Mouse (Mus musculus): ENCODE results near the gene Fam222a. TPM values are rescaled to one million over a fixed set of nuclear protein-coding genes. Genes with fewer than 3 reads are reported as not detected.

The Fam222a gene
- polyA plus RNA-seq, 1 experiment from 2014 or later: 5.7 TPM

DNA sequence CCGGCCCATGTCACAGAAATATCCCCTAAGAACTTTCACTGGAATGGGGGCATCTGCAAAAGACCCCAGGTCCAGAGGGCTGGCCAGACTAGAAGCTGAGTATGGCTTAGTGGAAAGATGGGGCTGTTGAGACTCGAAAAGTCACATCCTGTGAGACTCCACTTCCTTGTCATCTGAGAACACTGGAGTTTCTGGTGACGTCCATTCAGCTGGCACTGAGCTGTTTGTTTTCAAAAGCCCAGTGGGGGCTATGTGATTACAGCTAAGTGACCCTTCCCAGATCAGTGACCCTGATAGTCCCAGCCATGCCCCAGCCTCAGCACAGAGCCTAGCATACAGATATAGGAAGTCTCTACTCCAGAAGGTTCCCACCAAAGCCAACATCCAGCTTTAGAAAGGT lies 83.6 kb downstream of the Fam222a start:
- H3K4me1 ChIP-seq (ENCODE audit: control insufficient read depth, insufficient read depth, low read length): peaks cover 11% of the 10 kb centered on the region
- H3K27me3 ChIP-seq (ENCODE audit: control insufficient read depth, insufficient read depth, low read length): peaks cover 8% of the 10 kb centered on the region
- no peak for ATAC-seq (ENCODE audit: low FRiP score, low TSS enrichment)
- no peaks in the 10 kb centered on the region for H3K9me3 ChIP-seq (ENCODE audit: control insufficient read depth, low read length)
- no peak overlapping the region for H3K9ac ChIP-seq (replicated peaks; ENCODE audit: low read length)
- H3K27ac ChIP-seq (replicated peaks; ENCODE audit: low read depth, low read length): no peak overlapping the region
- no peaks in the 10 kb centered on the region for H3K36me3 ChIP-seq (ENCODE audit: control insufficient read depth, insufficient read depth, low read length)
- 18% methylated on average over 3 of the region's 3 CpGs for WGBS
- no peak overlapping the region for H3K4me2 ChIP-seq (ENCODE audit: low read length)
- H3K4me3 ChIP-seq (replicated peaks; ENCODE audit: low read depth, low read length): no peak overlapping the region
- no peak for DNase-seq

DNA sequence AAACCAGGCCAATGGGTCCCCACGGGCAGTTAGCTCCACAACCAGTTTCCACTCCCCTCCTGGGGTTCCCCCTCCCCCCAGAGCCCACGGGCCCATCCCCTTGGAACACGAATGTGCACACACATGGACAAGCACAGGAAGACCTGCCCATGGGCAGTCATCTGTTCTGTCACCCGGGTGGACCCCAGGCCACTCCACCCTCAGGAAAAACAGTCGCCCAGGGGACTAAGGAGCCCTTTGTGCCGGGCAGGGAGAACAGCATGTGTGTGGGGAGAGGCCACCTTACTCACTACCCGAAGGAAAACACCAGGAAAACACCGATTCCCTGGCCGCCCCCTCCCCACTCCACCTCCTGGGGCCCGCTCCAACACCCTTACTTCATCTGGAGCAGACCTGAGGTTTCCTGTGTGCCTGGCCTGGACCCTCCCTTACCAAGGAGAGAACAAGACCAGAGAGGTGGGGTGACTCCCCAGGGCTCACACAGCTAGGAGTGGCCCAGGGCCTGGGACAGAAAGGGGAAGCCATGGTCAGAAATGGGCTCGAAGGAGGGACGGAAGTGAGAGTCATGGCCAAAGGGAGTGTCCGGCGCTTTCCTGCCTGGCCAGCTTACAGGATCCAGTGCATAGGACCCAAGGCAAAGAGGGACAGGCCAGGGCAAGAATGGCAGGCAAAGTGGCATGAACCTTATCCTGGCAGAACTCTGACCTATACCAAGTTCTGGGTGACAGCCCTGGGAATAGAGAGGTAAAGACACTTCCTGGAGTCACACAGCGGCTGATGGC lies 86.0 kb downstream of the Fam222a start:
- H3K36me3 ChIP-seq (ENCODE audit: control insufficient read depth, insufficient read depth, low read length): no peaks in the 10 kb centered on the region
- H3K27me3 ChIP-seq (ENCODE audit: control insufficient read depth, insufficient read depth, low read length): peaks cover 32% of the 10 kb centered on the region

DNA sequence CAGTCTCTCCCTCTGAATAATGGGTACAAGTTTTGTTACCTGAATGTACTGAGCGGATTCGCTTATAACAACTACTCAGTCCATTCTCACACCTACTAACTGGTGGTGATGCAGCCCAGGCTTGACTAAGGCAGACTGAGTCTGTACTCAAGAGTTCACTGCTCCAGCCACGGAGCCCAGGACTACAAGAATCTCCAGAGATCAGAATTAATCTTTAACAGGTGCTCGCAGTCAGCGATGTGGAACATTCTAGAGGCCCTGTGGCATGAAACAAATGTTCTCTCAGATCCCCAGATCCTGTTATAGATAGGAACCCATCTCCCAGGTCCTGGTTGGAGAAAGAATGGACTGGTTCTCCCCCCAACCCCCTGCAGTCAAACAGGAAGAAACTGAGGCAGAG lies 87.9 kb downstream of the Fam222a start:
- peaks cover 38% of the 10 kb centered on the region for H3K27me3 ChIP-seq (ENCODE audit: control insufficient read depth, insufficient read depth, low read length)

More for the DNA sequence above, 86.0 kb downstream of the Fam222a start:
- DNase-seq (no peak), ATAC-seq (ENCODE audit: low FRiP score, low TSS enrichment) (no peak)
- H3K4me2 ChIP-seq (ENCODE audit: low read length): no peak overlapping the region
- WGBS: 82% methylated on average over 12 of the region's 15 CpGs
- H3K4me3 ChIP-seq (replicated peaks; ENCODE audit: low read depth, low read length): no peak overlapping the region
- H3K27ac ChIP-seq (replicated peaks; ENCODE audit: low read depth, low read length): no peak overlapping the region
- H3K4me1 ChIP-seq (ENCODE audit: control insufficient read depth, insufficient read depth, low read length): 0 out of 2 replicates have a peak, but pooled peaks cover 5% of the 10 kb centered on the region
- H3K9ac ChIP-seq (replicated peaks; ENCODE audit: low read length): no peak overlapping the region
- no peaks in the 10 kb centered on the region for H3K9me3 ChIP-seq (ENCODE audit: control insufficient read depth, low read length)

DNA sequence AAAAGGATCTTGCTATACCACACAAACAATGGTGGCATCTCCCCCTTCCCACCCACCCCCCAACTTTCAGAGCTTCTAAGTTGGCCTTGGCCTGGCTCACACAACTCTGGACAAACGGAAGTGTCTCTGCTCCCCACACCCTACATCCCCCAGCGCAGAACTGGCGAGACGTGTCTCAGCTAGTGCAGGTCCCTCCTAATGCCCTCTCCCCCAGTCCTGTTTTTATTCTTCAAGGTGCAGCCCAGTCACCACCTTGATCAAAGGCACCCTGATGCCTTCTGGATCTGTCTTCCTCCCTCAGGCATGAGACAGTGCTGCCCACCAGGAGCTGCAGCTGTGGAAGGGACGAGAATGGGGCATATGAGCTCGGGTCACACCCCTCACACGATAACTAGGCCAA lies 88.5 kb downstream of the Fam222a start:
- H3K9ac ChIP-seq (replicated peaks; ENCODE audit: low read length): no peak overlapping the region
- H3K4me2 ChIP-seq (ENCODE audit: low read length): no peak overlapping the region
- H3K36me3 ChIP-seq (ENCODE audit: control insufficient read depth, insufficient read depth, low read length): no peaks in the 10 kb centered on the region
- no peaks in the 10 kb centered on the region for H3K9me3 ChIP-seq (ENCODE audit: control insufficient read depth, low read length)
- H3K4me1 ChIP-seq (ENCODE audit: control insufficient read depth, insufficient read depth, low read length): 0 out of 2 replicates have a peak, but pooled peaks cover 5% of the 10 kb centered on the region
- ATAC-seq (ENCODE audit: low FRiP score, low TSS enrichment): no peak
- no peak overlapping the region for H3K27ac ChIP-seq (replicated peaks; ENCODE audit: low read depth, low read length)
- DNase-seq: no peak
- no peak overlapping the region for H3K4me3 ChIP-seq (replicated peaks; ENCODE audit: low read depth, low read length)
- peaks cover 33% of the 10 kb centered on the region for H3K27me3 ChIP-seq (ENCODE audit: control insufficient read depth, insufficient read depth, low read length)
- WGBS: 76% methylated on average over 7 of the region's 7 CpGs

More for the DNA sequence above, 87.9 kb downstream of the Fam222a start:
- 92% methylated on average over 5 of the region's 5 CpGs for WGBS
- DNase-seq: no peak
- Histone ChIP-seq H3K4me2 (ENCODE audit: low read length) (no peak overlapping the region), H3K36me3 (ENCODE audit: control insufficient read depth, insufficient read depth, low read length) (no peaks in the 10 kb centered on the region), H3K4me3 (replicated peaks; ENCODE audit: low read depth, low read length) (no peak overlapping the region), H3K27ac (replicated peaks; ENCODE audit: low read depth, low read length) (no peak overlapping the region), H3K4me1 (ENCODE audit: control insufficient read depth, insufficient read depth, low read length) (0 out of 2 replicates have a peak, but pooled peaks cover 5% of the 10 kb centered on the region), H3K9me3 (ENCODE audit: control insufficient read depth, low read length) (no peaks in the 10 kb centered on the region), H3K9ac (replicated peaks; ENCODE audit: low read length) (no peak overlapping the region)
- ATAC-seq (ENCODE audit: low FRiP score, low TSS enrichment): no peak

DNA sequence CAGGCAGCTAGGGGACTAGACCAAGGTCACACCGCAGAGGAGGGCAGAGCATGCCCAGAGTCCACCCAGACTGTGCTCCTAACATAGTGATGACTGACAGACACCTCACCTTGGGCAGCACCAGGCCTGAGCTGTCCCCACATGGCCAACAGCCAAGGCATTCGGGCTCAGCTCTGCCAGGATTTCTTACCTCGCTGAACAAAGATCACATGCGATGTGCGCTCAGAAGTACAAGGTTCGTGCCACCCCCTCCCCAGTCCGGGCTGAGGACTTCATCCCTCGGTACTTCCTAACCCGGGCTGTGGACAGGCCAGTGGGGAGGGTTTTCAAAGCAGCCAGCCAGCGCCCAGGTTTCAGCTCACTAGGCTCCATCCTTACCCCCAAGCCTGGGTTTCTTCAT lies 89.6 kb downstream of the Fam222a start:
- DNase-seq (no peak), ATAC-seq (ENCODE audit: low FRiP score, low TSS enrichment) (no peak)
- Histone ChIP-seq H3K4me2 (ENCODE audit: low read length) (peak overlapping the region; percentile 58; the same call in 1 of the 2 replicates), H3K27ac (replicated peaks; ENCODE audit: low read depth, low read length) (no peak overlapping the region), H3K9ac (replicated peaks; ENCODE audit: low read length) (no peak overlapping the region), H3K27me3 (ENCODE audit: control insufficient read depth, insufficient read depth, low read length) (peaks cover 32% of the 10 kb centered on the region), H3K4me3 (replicated peaks; ENCODE audit: low read depth, low read length) (peak overlapping the region; percentile 31; the same call in 1 of the 2 replicates), H3K4me1 (ENCODE audit: control insufficient read depth, insufficient read depth, low read length) (0 out of 2 replicates have a peak, but pooled peaks cover 5% of the 10 kb centered on the region), H3K9me3 (ENCODE audit: control insufficient read depth, low read length) (no peaks in the 10 kb centered on the region), H3K36me3 (ENCODE audit: control insufficient read depth, insufficient read depth, low read length) (no peaks in the 10 kb centered on the region)
- WGBS: 27% methylated on average over 10 of the region's 10 CpGs

DNA sequence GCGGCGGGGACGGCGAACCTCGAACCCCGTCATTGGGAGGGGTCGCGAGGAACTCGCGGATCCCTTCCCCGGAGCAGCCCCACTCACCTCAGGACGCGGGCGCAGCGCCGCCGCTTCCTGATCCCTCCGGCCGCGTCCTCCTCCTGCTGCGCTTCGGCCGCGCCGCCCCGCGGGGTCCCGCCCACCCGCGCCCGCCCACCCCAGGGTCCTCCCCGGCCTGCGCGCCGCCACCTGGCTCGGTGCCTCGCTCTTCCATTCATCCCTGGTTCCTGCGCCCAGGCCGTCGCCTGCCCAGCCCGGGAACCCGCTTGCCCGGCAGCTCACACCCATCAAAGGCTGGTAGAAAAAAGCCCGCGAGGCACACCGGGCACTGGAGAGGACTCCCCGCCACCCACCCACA lies 90.4 kb downstream of the Fam222a start, which contains the start of gene Trpv4:
Trpv4 (minus strand) TSS at position 167 of the 400 bp plus-strand sequence.
- Histone ChIP-seq H3K9ac (replicated peaks; ENCODE audit: low read length) (peak within 1 kb of the TSS; percentile 42; the same call in 1 of the 2 replicates), H3K9me3 (ENCODE audit: control insufficient read depth, low read length) (no peaks in the 10 kb centered on the region), H3K27me3 (ENCODE audit: control insufficient read depth, insufficient read depth, low read length) (peaks cover 32% of the 10 kb centered on the region), H3K36me3 (ENCODE audit: control insufficient read depth, insufficient read depth, low read length) (no peaks in the 10 kb centered on the region), H3K4me2 (ENCODE audit: low read length) (peak within 1 kb of the TSS; percentile 58), H3K4me3 (replicated peaks; ENCODE audit: low read depth, low read length) (peak within 1 kb of the TSS; percentile 31), H3K4me1 (ENCODE audit: control insufficient read depth, insufficient read depth, low read length) (0 out of 2 replicates have a peak, but pooled peaks cover 5% of the 10 kb centered on the region), H3K27ac (replicated peaks; ENCODE audit: low read depth, low read length) (no peak within 1 kb of the TSS)
- ATAC-seq (ENCODE audit: low FRiP score, low TSS enrichment) (no peak), DNase-seq (no peak)
- WGBS: under 1% methylated on average over 47 of the region's 47 CpGs

DNA sequence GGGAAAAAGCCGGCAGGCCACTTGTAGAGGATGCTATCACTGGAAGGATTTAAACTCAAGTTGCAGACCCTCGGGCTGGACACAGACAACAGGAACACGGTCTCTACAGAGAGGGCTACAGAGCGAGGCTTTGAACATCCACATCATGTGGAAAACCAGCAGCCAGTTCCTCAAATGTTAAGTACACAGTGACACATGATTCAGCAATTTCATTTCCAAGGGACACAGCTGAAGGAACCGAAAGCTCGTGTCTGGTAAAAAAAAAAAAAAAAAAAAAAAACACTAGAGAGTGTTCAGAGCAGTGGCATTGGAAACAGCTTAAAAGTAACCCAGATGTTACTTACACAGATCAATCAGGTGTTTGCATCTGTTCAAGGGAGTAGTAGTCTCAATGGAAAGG lies 93.2 kb downstream of the Fam222a start:
- H3K9me3 ChIP-seq (ENCODE audit: control insufficient read depth, low read length): no peaks in the 10 kb centered on the region
- H3K27ac ChIP-seq (replicated peaks; ENCODE audit: low read depth, low read length): no peak overlapping the region
- WGBS: 81% methylated on average over 6 of the region's 6 CpGs
- ATAC-seq (ENCODE audit: low FRiP score, low TSS enrichment) (no peak), DNase-seq (no peak)
- no peak overlapping the region for H3K4me2 ChIP-seq (ENCODE audit: low read length)
- H3K4me3 ChIP-seq (replicated peaks; ENCODE audit: low read depth, low read length): no peak overlapping the region
- H3K36me3 ChIP-seq (ENCODE audit: control insufficient read depth, insufficient read depth, low read length): no peaks in the 10 kb centered on the region
- no peak overlapping the region for H3K9ac ChIP-seq (replicated peaks; ENCODE audit: low read length)
- peaks cover 32% of the 10 kb centered on the region for H3K27me3 ChIP-seq (ENCODE audit: control insufficient read depth, insufficient read depth, low read length)
- 0 out of 2 replicates have a peak, but pooled peaks cover 5% of the 10 kb centered on the region for H3K4me1 ChIP-seq (ENCODE audit: control insufficient read depth, insufficient read depth, low read length)
